Mouse (Mus musculus) embryonic facial prominence, embryonic 14.5 days (tissue): ENCODE data around the gene Zfp964. TPM values are rescaled to one million over a fixed set of nuclear protein-coding genes. Genes with fewer than 3 reads are reported as not detected.
"Not testable (repeated sequence)": the region's sequence is repeated elsewhere in the genome, so short reads cannot be mapped to it uniquely, and the experiment has no call there.

Experiments used
- ATAC-seq: fragments of 200-750 bp; cut with Nextera tagmentation; 2 replicates; pipeline ENCODE4 v1.8.0; 2017; ENCODE audit warnings: low read depth, moderate number of reproducible peaks, moderate TSS enrichment
- DNase-seq: peaks from one replicate; pipeline ENCODE4 v3.0.0-alpha.2; 2015; ENCODE audit warnings: low spot score
- H3K27ac ChIP-seq: fragments of 300-500 bp; sonication (generic); replicated peaks from 2 replicates; pipeline ENCODE4 v1.5.1; 2014; ENCODE audit warnings: low read depth, mild to moderate bottlenecking, low read length, moderate library complexity
- H3K27me3 ChIP-seq: fragments of 300-500 bp; sonication (generic); replicated peaks from 2 replicates; pipeline ENCODE4 v1.6.1; 2014; ENCODE audit warnings: low read length; ENCODE audit not compliant: control insufficient read depth, insufficient read depth
- H3K36me3 ChIP-seq: fragments of 300-500 bp; sonication (generic); 2 replicates; pipeline ENCODE4 v1.6.1; 2014; ENCODE audit warnings: low read length, mixed read lengths; ENCODE audit not compliant: control insufficient read depth, insufficient read depth
- H3K4me1 ChIP-seq: fragments of 300-500 bp; sonication (generic); 2 replicates; pipeline ENCODE4 v1.6.1; 2014; ENCODE audit warnings: antibody characterized with exemption, low read length; ENCODE audit not compliant: control insufficient read depth, insufficient read depth
- H3K4me2 ChIP-seq: fragments of 300-500 bp; sonication (generic); 2 replicates; pipeline ENCODE4 v1.6.1; 2014; ENCODE audit warnings: low read depth, mild to moderate bottlenecking, low read length, moderate library complexity, mixed read lengths
- H3K4me3 ChIP-seq: fragments of 300-500 bp; sonication (generic); 2 replicates; pipeline ENCODE4 v1.5.1; 2014; ENCODE audit warnings: low read depth, mild to moderate bottlenecking, low read length
- H3K9ac ChIP-seq: fragments of 300-500 bp; sonication (generic); 2 replicates; pipeline ENCODE4 v1.6.1; 2014; ENCODE audit warnings: low read depth, mild to moderate bottlenecking, low read length, moderate library complexity, mixed read lengths
- H3K9me3 ChIP-seq: fragments of 300-500 bp; sonication (generic); 2 replicates; pipeline ENCODE4 v1.6.1; 2016; ENCODE audit warnings: low read length; ENCODE audit not compliant: control insufficient read depth
- WGBS: fragments of 180-500 bp; shearing (Covaris S2); extraction: QIAGEN DNeasy Blood & Tissue Kit; methylation state at CpG from one replicate; pipeline ENCODE4 v1.1.7; 2014; 5-methylcytosine and 5-hydroxymethylcytosine counted together
- polyA plus RNA-seq: library from polyadenylated mRNA; unstranded; fragments of >200 nt; fragmentation: Nextera tagmentation; extraction: Ambion mirVana; gene quantifications from 2 replicates; pipeline ENCODE4 v1.2.1, GENCODE M21; 2014

Gene Zfp964
- polyA plus RNA-seq = 1.5 and 1.8 TPM in 2 replicates

DNA sequence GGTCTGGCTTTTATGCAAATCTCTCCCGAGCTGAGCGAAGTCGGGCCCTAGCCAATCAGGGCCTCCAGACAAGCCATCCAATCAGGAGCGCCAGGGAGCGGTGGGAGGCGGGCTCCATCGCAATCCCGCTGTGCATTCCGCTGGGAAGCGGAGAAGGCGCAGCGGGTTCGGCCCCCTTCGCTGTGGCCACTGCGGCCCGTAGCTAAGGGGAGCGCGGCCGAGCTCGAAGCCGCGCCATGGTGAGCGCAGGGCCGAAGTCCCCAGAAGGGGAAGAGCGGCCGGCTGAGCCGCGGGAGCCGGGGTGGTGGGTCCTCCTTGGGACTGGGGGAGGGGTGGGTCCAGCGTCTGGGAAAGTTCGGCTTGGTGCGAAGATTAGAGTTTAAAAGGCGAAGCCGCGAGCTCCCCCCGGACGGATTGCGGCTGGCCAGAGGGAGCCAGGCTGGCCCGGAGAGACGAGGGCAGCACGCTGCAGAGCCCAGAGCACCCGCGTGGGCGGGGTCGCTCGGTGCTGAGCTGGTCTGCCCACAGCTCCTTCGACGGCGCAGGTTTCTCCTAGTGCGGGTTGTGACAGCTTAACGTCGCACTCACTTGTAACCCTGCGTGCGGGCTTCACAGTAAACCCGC, at the start of gene Zfp964:
Gene Zfp964 (plus strand): TSS at position 122 of the 624 bp plus-strand sequence.
- 0 out of 2 replicates have a peak, but pooled peaks cover 6% of the 10 kb centered on the region for H3K4me1 ChIP-seq
- DNase-seq (peak; percentile 97), ATAC-seq (peak; percentile 100)
- H3K9me3 ChIP-seq = peaks cover 4% of the 10 kb centered on the region
- peak within 1 kb of the TSS; percentile 57 for H3K4me3 ChIP-seq
- no peaks in the 10 kb centered on the region for H3K27me3 ChIP-seq
- H3K9ac ChIP-seq = peak within 1 kb of the TSS; percentile 69
- 0% methylated on average over 44 of the region's 55 CpGs for WGBS
- peaks cover under 1% of the 10 kb centered on the region; the same call in 1 of the 2 replicates for H3K36me3 ChIP-seq
- H3K27ac ChIP-seq = peak within 1 kb of the TSS; percentile 81
- peak within 1 kb of the TSS; percentile 85 for H3K4me2 ChIP-seq

GRCm38 (mm10) chr8:69614687-69615086, 39.6 kb upstream of the Zfp964 start:
- H3K4me3 ChIP-seq = no peak overlapping the region
- H3K36me3 ChIP-seq = peaks cover 83% of the 10 kb centered on the region
- H3K27ac ChIP-seq = no peak overlapping the region
- no peaks in the 10 kb centered on the region for H3K27me3 ChIP-seq
- H3K4me2 ChIP-seq = no peak overlapping the region
- H3K9me3 ChIP-seq = no peaks in the 10 kb centered on the region
- ATAC-seq = no peak
- H3K4me1 ChIP-seq = no peaks in the 10 kb centered on the region
- WGBS = 67% methylated on average over 2 of the region's 2 CpGs
- no peak overlapping the region for H3K9ac ChIP-seq
- no peak for DNase-seq

- Histone ChIP-seq H3K4me2 (no peak overlapping the region), H3K9ac (no peak overlapping the region), H3K9me3 (0 out of 2 replicates have a peak, but pooled peaks cover 2% of the 10 kb centered on the region), H3K36me3 (peaks cover 54% of the 10 kb centered on the region), H3K27me3 (no peaks in the 10 kb centered on the region), H3K4me3 (no peak overlapping the region), H3K4me1 (no peaks in the 10 kb centered on the region), H3K27ac (no peak overlapping the region)
- DNase-seq (no peak), ATAC-seq (no peak)
- WGBS = 93% methylated on average over 1 of the region's 1 CpGs
Observed at GRCm38 (mm10) chr8:69618078-69618477, 36.2 kb upstream of the Zfp964 start.

GRCm38 (mm10) chr8:69625095-69625789, 29.0 kb upstream of the Zfp964 start, which contains the start of gene Zfp868:
TSS of gene Zfp868 (minus strand) at chr8:69625548.
- peak within 1 kb of the TSS; percentile 94 for H3K9ac ChIP-seq
- peak within 1 kb of the TSS; percentile 65 for H3K4me2 ChIP-seq
- H3K4me3 ChIP-seq = peak within 1 kb of the TSS; percentile 76
- peak; percentile 100 for ATAC-seq
- WGBS = 1% methylated on average over 23 of the region's 41 CpGs
- H3K9me3 ChIP-seq = 0 out of 2 replicates have a peak, but pooled peaks cover 2% of the 10 kb centered on the region
- H3K27ac ChIP-seq = peak within 1 kb of the TSS; percentile 99
- no peaks in the 10 kb centered on the region for H3K27me3 ChIP-seq
- peaks cover 6% of the 10 kb centered on the region; the same call in 1 of the 2 replicates for H3K4me1 ChIP-seq
- H3K36me3 ChIP-seq = no peaks in the 10 kb centered on the region
- DNase-seq = peak; percentile 98

DNA sequence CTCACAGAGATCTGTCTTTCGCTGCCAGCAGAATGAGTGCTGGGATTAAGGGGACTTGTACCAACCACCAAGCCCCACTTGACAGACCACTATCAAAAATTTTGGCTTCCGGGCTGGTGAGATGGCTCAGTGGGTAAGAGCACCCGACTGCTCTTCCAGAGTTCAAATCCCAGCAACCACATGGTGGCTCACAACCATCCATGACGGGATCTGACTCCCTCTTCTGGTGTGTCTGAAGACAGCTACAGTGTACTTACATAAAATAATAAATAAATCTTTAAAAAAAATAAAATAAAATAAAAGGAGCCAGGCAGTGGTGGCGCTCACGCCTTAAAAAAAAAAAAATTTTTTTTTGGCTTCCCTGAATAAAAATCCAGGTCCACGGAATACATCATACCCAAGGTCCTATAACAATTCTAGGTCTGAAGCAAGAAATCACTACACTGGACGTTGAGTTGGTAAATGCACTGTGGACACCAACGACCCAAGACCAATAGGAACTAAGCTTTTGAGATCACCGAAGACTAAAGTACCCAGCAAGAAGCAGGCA, 396 bp upstream of the Zfp964 start:
- 0 out of 2 replicates have a peak, but pooled peaks cover 3% of the 10 kb centered on the region for H3K9me3 ChIP-seq
- no peak overlapping the region for H3K27ac ChIP-seq
- H3K27me3 ChIP-seq = no peaks in the 10 kb centered on the region
- DNase-seq (no peak), ATAC-seq (no peak)
- peak overlapping the region; percentile 57 for H3K4me3 ChIP-seq
- WGBS = 41% methylated on average over 10 of the region's 10 CpGs
- H3K36me3 ChIP-seq = no peaks in the 10 kb centered on the region
- H3K9ac ChIP-seq = peak overlapping the region; percentile 69; the same call in 1 of the 2 replicates
- 0 out of 2 replicates have a peak, but pooled peaks cover 6% of the 10 kb centered on the region for H3K4me1 ChIP-seq
- peak overlapping the region; percentile 85 for H3K4me2 ChIP-seq

GRCm38 (mm10) chr8:69661294-69661693, 7.0 kb downstream of the Zfp964 start:
- H3K4me3 ChIP-seq = no peak overlapping the region
- DNase-seq = no peak
- no peak overlapping the region for H3K27ac ChIP-seq
- no peak for ATAC-seq
- no peak overlapping the region for H3K9ac ChIP-seq
- H3K36me3 ChIP-seq = peaks cover 34% of the 10 kb centered on the region
- H3K9me3 ChIP-seq = peaks cover 13% of the 10 kb centered on the region
- no peaks in the 10 kb centered on the region for H3K4me1 ChIP-seq
- H3K4me2 ChIP-seq = no peak overlapping the region
- no peaks in the 10 kb centered on the region for H3K27me3 ChIP-seq

GRCm38 (mm10) chr8:69665051-69665450, 10.8 kb downstream of the Zfp964 start:
- H3K36me3 ChIP-seq = peaks cover 28% of the 10 kb centered on the region
- not testable (repeated sequence) for ATAC-seq, H3K27ac ChIP-seq, H3K4me2 ChIP-seq, H3K9me3 ChIP-seq, H3K9ac ChIP-seq, DNase-seq, H3K4me1 ChIP-seq, H3K4me3 ChIP-seq, H3K27me3 ChIP-seq
- 72% methylated on average over 2 of the region's 2 CpGs for WGBS

- Histone ChIP-seq H3K27me3 (no peaks in the 10 kb centered on the region), H3K9ac (no peak overlapping the region), H3K4me3 (no peak overlapping the region), H3K4me1 (no peaks in the 10 kb centered on the region), H3K36me3 (peaks cover 47% of the 10 kb centered on the region), H3K4me2 (no peak overlapping the region), H3K27ac (no peak overlapping the region), H3K9me3 (peaks cover 17% of the 10 kb centered on the region; the same call in 1 of the 2 replicates)
- WGBS = 73% methylated on average over 6 of the region's 6 CpGs
- DNase-seq = no peak
- no peak for ATAC-seq
Observed at GRCm38 (mm10) chr8:69701810-69702209, 47.5 kb downstream of the Zfp964 start.
